Comparison of ENCODE assay signal across 28 mouse cellular contexts in genomic region chr6:115059227-115059626, GRCm38 (mm10). TPM values are rescaled to one million over a fixed set of nuclear protein-coding genes. Genes with fewer than 3 reads are reported as not detected.
DNase-seq lines count a peak whose midpoint lies in the region; ATAC-seq and TF ChIP-seq lines count a peak whose summit lies in the region.
"Had no signal": no experiment of that assay in that cellular context is flagged by ENCODE, and none has a peak within 500 bp of the region (broad histone marks: within the 10 kb centered on the region; RNA-seq: fewer than 3 reads in every experiment).

No protein-coding gene starts in this region.

- no peaks in the 10 kb centered on the region for H3K4me1 ChIP-seq in forebrain, embryonic 14.5 days (ENCODE audit: control insufficient read depth, insufficient read depth, low read length)
- H3K4me1 ChIP-seq in forebrain, embryonic 16.5 days (replicated peaks; ENCODE audit: control insufficient read depth, insufficient read depth, low read length): peaks cover 11% of the 10 kb centered on the region
- peaks cover 2% of the 10 kb centered on the region for H3K4me1 ChIP-seq in cortical plate, adult 2 months (ENCODE audit: control insufficient read depth, insufficient read depth, low read length)
- H3K4me1 ChIP-seq: embryonic facial prominence, embryonic 15.5 days; heart, embryonic 13.5 days had no signal

- H3K9me3 ChIP-seq in forebrain, embryonic 14.5 days (replicated peaks; ENCODE audit: control insufficient read depth, low read length): no peaks in the 10 kb centered on the region
- H3K9me3 ChIP-seq in forebrain, embryonic 16.5 days (ENCODE audit: control insufficient read depth, low read length): no peaks in the 10 kb centered on the region
- H3K9me3 ChIP-seq: embryonic facial prominence, embryonic 12.5 days; embryonic facial prominence, embryonic 15.5 days; heart, embryonic 10.5 days; heart, embryonic 13.5 days had no signal

- H3K4me3 ChIP-seq in forebrain, embryonic 14.5 days (ENCODE audit: low read depth, low read length): no peak overlapping the region
- H3K4me3 ChIP-seq in forebrain, embryonic 16.5 days (replicated peaks; ENCODE audit: low read length): no peak overlapping the region
- no peak overlapping the region for H3K4me3 ChIP-seq in layer of hippocampus, adult 2 months
- H3K4me3 ChIP-seq in cortical plate, adult 2 months (ENCODE audit: insufficient read depth, low read length): no peak overlapping the region
- H3K4me3 ChIP-seq: embryonic facial prominence, embryonic 12.5 days; embryonic facial prominence, embryonic 15.5 days; heart, adult 2 months; heart, embryonic 10.5 days; heart, embryonic 13.5 days had no signal

- ATAC-seq in forebrain, embryonic 14.5 days: no peak
- no peak for ATAC-seq in forebrain, embryonic 16.5 days
- ATAC-seq: hindbrain, postnatal 0 days; inflammation-experienced regulatory T-cells, adult 6 months; intestine, embryonic 16.5 days; Patski had no signal

- H3K36me3 ChIP-seq in forebrain, embryonic 14.5 days (ENCODE audit: control insufficient read depth, insufficient read depth, low read length): no peaks in the 10 kb centered on the region
- H3K36me3 ChIP-seq in forebrain, embryonic 16.5 days (ENCODE audit: control insufficient read depth, insufficient read depth): no peaks in the 10 kb centered on the region
- H3K36me3 ChIP-seq: embryonic facial prominence, embryonic 12.5 days; embryonic facial prominence, embryonic 15.5 days; heart, embryonic 10.5 days; heart, embryonic 13.5 days had no signal

- H3K27ac ChIP-seq in forebrain, embryonic 14.5 days (ENCODE audit: low read depth, low read length): no peak overlapping the region
- no peak overlapping the region for H3K27ac ChIP-seq in forebrain, embryonic 16.5 days (ENCODE audit: low read length)
- peak overlapping the region; percentile 82 for H3K27ac ChIP-seq in layer of hippocampus, adult 2 months
- 0 out of 2 replicates have a peak overlapping the region, but pooled peaks have one; percentile 61 for H3K27ac ChIP-seq in cortical plate, adult 2 months (ENCODE audit: insufficient read depth, low read length)
- H3K27ac ChIP-seq: embryonic facial prominence, embryonic 12.5 days; embryonic facial prominence, embryonic 15.5 days; heart, adult 2 months; heart, embryonic 10.5 days; heart, embryonic 13.5 days; hindbrain, postnatal 0 days had no signal

- 55% methylated on average over 5 of the region's 5 CpGs for WGBS in forebrain, embryonic 14.5 days
- WGBS in forebrain, embryonic 16.5 days: 34% methylated on average over 5 of the region's 5 CpGs

- H3K9ac ChIP-seq in forebrain, embryonic 14.5 days (ENCODE audit: low read length): no peak overlapping the region
- no peak overlapping the region for H3K9ac ChIP-seq in forebrain, embryonic 16.5 days (replicated peaks; ENCODE audit: low read depth, low read length)
- H3K9ac ChIP-seq: embryonic facial prominence, embryonic 12.5 days; embryonic facial prominence, embryonic 15.5 days; heart, embryonic 13.5 days; hindbrain, embryonic 14.5 days had no signal

- H3K4me2 ChIP-seq in forebrain, embryonic 14.5 days (ENCODE audit: low read length): no peak overlapping the region
- no peak overlapping the region for H3K4me2 ChIP-seq in forebrain, embryonic 16.5 days (ENCODE audit: low read length)
- H3K4me2 ChIP-seq: embryonic facial prominence, embryonic 12.5 days; embryonic facial prominence, embryonic 15.5 days; heart, embryonic 13.5 days; hindbrain, embryonic 14.5 days had no signal

- peak; percentile 48 to 49 for DNase-seq in cerebellum, postnatal 10 days
- no peak for DNase-seq in cerebellum, postnatal 4 days (ENCODE audit: low spot score in 2 of 2)
- peak; percentile 44 for DNase-seq in forebrain, embryonic 14.5 days (ENCODE audit: low spot score)
- no peak for DNase-seq in layer of hippocampus, adult 2 months (ENCODE audit: low spot score in 2 of 2)
- no peak for DNase-seq in layer of hippocampus, postnatal 36 days
- DNase-seq in right cerebral cortex, postnatal 14 days: no peak
- DNase-seq: adrenal gland, postnatal 10 days; adrenal gland, postnatal 36 days; cerebellum, adult 11-12 months; cerebellum, adult 8-10 months; embryo, embryonic 11 days; gastrocnemius, postnatal 10 days; gastrocnemius, postnatal 36 days; heart, adult 2 months; heart, postnatal 14 days; heart, postnatal 4 days; kidney, adult 2 months had no signal

- no peak for TF ChIP-seq CTCF in layer of hippocampus, adult 2 months (conservative IDR thresholded peaks at IDR 0.05)
- no peak for TF ChIP-seq CTCF in cortical plate, adult 2 months (IDR thresholded peaks at IDR 0.05; ENCODE audit: extremely low read depth, insufficient read depth, low read length)

- no peaks in the 10 kb centered on the region for H3K27me3 ChIP-seq in forebrain, embryonic 14.5 days (replicated peaks; ENCODE audit: control insufficient read depth, insufficient read depth, low read length)
- no peaks in the 10 kb centered on the region for H3K27me3 ChIP-seq in forebrain, embryonic 16.5 days (replicated peaks; ENCODE audit: control insufficient read depth, insufficient read depth, low read length)
- H3K27me3 ChIP-seq: embryonic facial prominence, embryonic 12.5 days; embryonic facial prominence, embryonic 15.5 days had no signal

- no peak for TF ChIP-seq POLR2A in cortical plate, adult 2 months (IDR thresholded peaks at IDR 0.05; ENCODE audit: extremely low read depth, insufficient read depth, low read length)

RNA-seq across cellular contexts. Expression of gene Tamm41, which starts 21.6 kb away (rescaled TPM):
- 64.8 and 69.6 TPM in 2 replicates for polyA plus RNA-seq in forebrain, embryonic 14.5 days (2014; fragmentation: Nextera tagmentation; extraction: Ambion mirVana)
- polyA plus RNA-seq in forebrain, embryonic 16.5 days (2015; fragmentation: Nextera tagmentation; extraction: Ambion mirVana): 54.2 and 58.2 TPM in 2 replicates
- 10 to 100 TPM; 18.6 to 20.9 TPM for total RNA-seq in layer of hippocampus, adult 2 months (2021)
- 10 to 100 TPM; 16.2 to 17.3 TPM for total RNA-seq in layer of hippocampus, postnatal 36 days (2021)
- polyA plus RNA-seq in cortical plate, adult 2 months (2012; rRNA removed): 18.4 and 20.2 TPM in 2 replicates

Comparison
In these comparisons a context has a peak if more than half of its experiments do, and no peak if none do; other contexts are left out.
1. DNase-seq: peak in cerebellum, postnatal 10 days (2 of 2) and forebrain, embryonic 14.5 days (single experiment); none in cerebellum, postnatal 4 days (0 of 2), layer of hippocampus, adult 2 months (0 of 2), layer of hippocampus, postnatal 36 days (0 of 2) and right cerebral cortex, postnatal 14 days (single experiment).
2. H3K27ac ChIP-seq: peak in layer of hippocampus, adult 2 months (single experiment) and cortical plate, adult 2 months (single experiment); none in forebrain, embryonic 14.5 days (single experiment) and forebrain, embryonic 16.5 days (single experiment).